Mouse (Mus musculus) lung, embryonic 14.5 days (tissue): ENCODE results near the gene Rap1b. TPM values are rescaled to one million over a fixed set of nuclear protein-coding genes. Genes with fewer than 3 reads are reported as not detected.

ENCODE experiments used
- ATAC-seq: fragments of 200-750 bp; cut with Nextera tagmentation; 2 replicates; pipeline ENCODE4 v1.8.0; 2017; ENCODE audit warnings: mild to moderate bottlenecking, moderate TSS enrichment, moderate library complexity; ENCODE audit not compliant: insufficient read depth
- DNase-seq: peaks from one replicate; pipeline ENCODE4 v3.0.0-alpha.2; 2015
- H3K27ac ChIP-seq: fragments of 300-500 bp; sonication (generic); 2 replicates; pipeline ENCODE4 v1.5.1; 2014; ENCODE audit warnings: low read depth, mild to moderate bottlenecking, moderate library complexity
- H3K27me3 ChIP-seq: fragments of 300-500 bp; sonication (generic); 2 replicates; pipeline ENCODE4 v1.6.1; 2014; ENCODE audit warnings: low read length, control low read depth; ENCODE audit not compliant: insufficient read depth
- H3K36me3 ChIP-seq: fragments of 300-500 bp; sonication (generic); 2 replicates; pipeline ENCODE4 v1.6.1; 2014; ENCODE audit warnings: control low read depth; ENCODE audit not compliant: insufficient read depth
- H3K4me1 ChIP-seq: fragments of 300-500 bp; sonication (generic); 2 replicates; pipeline ENCODE4 v1.6.1; 2014; ENCODE audit warnings: antibody characterized with exemption, control low read depth; ENCODE audit not compliant: insufficient read depth
- H3K4me2 ChIP-seq: fragments of 300-500 bp; sonication (generic); 2 replicates; pipeline ENCODE4 v1.6.1; 2014; ENCODE audit warnings: mild to moderate bottlenecking
- H3K4me3 ChIP-seq: fragments of 300-500 bp; sonication (generic); 2 replicates; pipeline ENCODE4 v1.5.1; 2014; ENCODE audit warnings: low read depth, low read length
- H3K9ac ChIP-seq: fragments of 300-500 bp; sonication (generic); 2 replicates; pipeline ENCODE4 v1.6.1; 2014
- H3K9me3 ChIP-seq: fragments of 300-500 bp; sonication (generic); 2 replicates; pipeline ENCODE4 v1.6.1; 2016; ENCODE audit warnings: low read depth, low read length, control low read depth
- CTCF ChIP-seq: IDR thresholded peaks from 2 replicates; pipeline ENCODE4 v1.5.1; 2016; ENCODE audit warnings: antibody characterized with exemption, low read depth
- WGBS: fragments of 180-500 bp; shearing (Covaris S2); extraction: QIAGEN DNeasy Blood & Tissue Kit; methylation state at CpG from one replicate; pipeline ENCODE4 v1.1.7; 2014; 5-methylcytosine and 5-hydroxymethylcytosine counted together
- polyA plus RNA-seq: library from polyadenylated mRNA; unstranded; fragments of >200 nt; fragmentation: Nextera tagmentation; extraction: Ambion mirVana; gene quantifications from 2 replicates; pipeline ENCODE4 v1.2.1, GENCODE M21; 2014

The Rap1b gene
- polyA plus RNA-seq, 1 experiment from 2014 or later, result 214 TPM

- no peak for DNase-seq
- Histone ChIP-seq H3K36me3 (peaks cover 83% of the 10 kb centered on the region), H3K4me1 (no peaks in the 10 kb centered on the region), H3K9me3 (no peaks in the 10 kb centered on the region), H3K9ac (no peak overlapping the region), H3K27ac (no peak overlapping the region), H3K4me3 (no peak overlapping the region), H3K4me2 (no peak overlapping the region), H3K27me3 (no peaks in the 10 kb centered on the region)
- 92% methylated on average over 11 of the region's 11 CpGs for WGBS
- TF ChIP-seq CTCF, result no peak
- no peak for ATAC-seq
These were observed 80.5 kb downstream of the Rap1b start for GRCm38 (mm10) chr10:117765116-117765894.

- Histone ChIP-seq H3K36me3 (peaks cover 83% of the 10 kb centered on the region), H3K4me3 (no peak overlapping the region), H3K9me3 (no peaks in the 10 kb centered on the region), H3K4me2 (no peak overlapping the region), H3K9ac (no peak overlapping the region), H3K27ac (no peak overlapping the region), H3K4me1 (no peaks in the 10 kb centered on the region), H3K27me3 (no peaks in the 10 kb centered on the region)
- DNase-seq (no peak), ATAC-seq (no peak)
- 88% methylated on average over 6 of the region's 6 CpGs for WGBS
- no peak for TF ChIP-seq CTCF
These were observed 81.2 kb downstream of the Rap1b start for GRCm38 (mm10) chr10:117764598-117764997.

Other genes with a start within 250 kb of the Rap1b start
- 23.5 and 25.3 TPM in 2 replicates for gene Cpm, start 216.5 kb downstream of the Rap1b start, polyA plus RNA-seq
- 49.1 and 50.5 TPM in 2 replicates for gene Mdm2, start 135.3 kb downstream of the Rap1b start, polyA plus RNA-seq
- 16.4 and 16.7 TPM in 2 replicates for gene Slc35e3, start 99.7 kb downstream of the Rap1b start, polyA plus RNA-seq
- gene Nup107, start 53.3 kb downstream of the Rap1b start, polyA plus RNA-seq, result 96.3 and 96.6 TPM in 2 replicates